Mouse (Mus musculus) testis, adult 2 months (tissue): ENCODE results near the gene Spc24. TPM values are rescaled to one million over a fixed set of nuclear protein-coding genes. Genes with fewer than 3 reads are reported as not detected.

Source experiments
- H3K27ac ChIP-seq: fragments of 200-500 bp; 2 replicates; pipeline ENCODE4 v1.5.1; 2012; ENCODE audit warnings: low read depth, low read length; ENCODE audit not compliant: control insufficient read depth, insufficient read depth
- H3K27me3 ChIP-seq: fragments of 200-500 bp; 2 replicates; pipeline ENCODE4 v1.6.1; 2012; ENCODE audit warnings: mild to moderate bottlenecking, low read length, moderate library complexity; ENCODE audit not compliant: control insufficient read depth, insufficient read depth
- H3K36me3 ChIP-seq: fragments of 200-500 bp; 2 replicates; pipeline ENCODE4 v1.6.1; 2012; ENCODE audit warnings: mild to moderate bottlenecking, low read length; ENCODE audit not compliant: control insufficient read depth, insufficient read depth
- H3K4me1 ChIP-seq: fragments of 200-500 bp; 2 replicates; pipeline ENCODE4 v1.6.1; 2012; ENCODE audit warnings: low read length; ENCODE audit not compliant: control insufficient read depth, insufficient read depth
- H3K4me3 ChIP-seq: fragments of 200-500 bp; 2 replicates; pipeline ENCODE4 v1.5.1; 2012; ENCODE audit warnings: low read depth, mild to moderate bottlenecking, low read length, moderate library complexity, mixed read lengths; ENCODE audit not compliant: control insufficient read depth
- CTCF ChIP-seq: fragments of 200-500 bp; IDR thresholded peaks from 2 replicates; pipeline ENCODE4 v1.5.1; 2012; ENCODE audit warnings: low read depth, mild to moderate bottlenecking, inconsistent platforms, low read length, moderate library complexity; ENCODE audit not compliant: control insufficient read depth, insufficient read depth, insufficient replicate concordance
- POLR2A ChIP-seq: fragments of 200-500 bp; IDR thresholded peaks from 2 replicates; pipeline ENCODE4 v1.6.1; 2012; ENCODE audit warnings: low read depth, mild to moderate bottlenecking, inconsistent platforms, low read length, moderate library complexity; ENCODE audit not compliant: control insufficient read depth
- polyA plus RNA-seq: library from polyadenylated mRNA; depleted of rRNA; stranded (reverse); fragments of >200 nt; gene quantifications from 2 replicates; pipeline ENCODE4 v1.2.3, GENCODE M21; 2012; rRNA removed

Spc24 gene
- polyA plus RNA-seq: 16.5 and 17.1 TPM in 2 replicates

DNA sequence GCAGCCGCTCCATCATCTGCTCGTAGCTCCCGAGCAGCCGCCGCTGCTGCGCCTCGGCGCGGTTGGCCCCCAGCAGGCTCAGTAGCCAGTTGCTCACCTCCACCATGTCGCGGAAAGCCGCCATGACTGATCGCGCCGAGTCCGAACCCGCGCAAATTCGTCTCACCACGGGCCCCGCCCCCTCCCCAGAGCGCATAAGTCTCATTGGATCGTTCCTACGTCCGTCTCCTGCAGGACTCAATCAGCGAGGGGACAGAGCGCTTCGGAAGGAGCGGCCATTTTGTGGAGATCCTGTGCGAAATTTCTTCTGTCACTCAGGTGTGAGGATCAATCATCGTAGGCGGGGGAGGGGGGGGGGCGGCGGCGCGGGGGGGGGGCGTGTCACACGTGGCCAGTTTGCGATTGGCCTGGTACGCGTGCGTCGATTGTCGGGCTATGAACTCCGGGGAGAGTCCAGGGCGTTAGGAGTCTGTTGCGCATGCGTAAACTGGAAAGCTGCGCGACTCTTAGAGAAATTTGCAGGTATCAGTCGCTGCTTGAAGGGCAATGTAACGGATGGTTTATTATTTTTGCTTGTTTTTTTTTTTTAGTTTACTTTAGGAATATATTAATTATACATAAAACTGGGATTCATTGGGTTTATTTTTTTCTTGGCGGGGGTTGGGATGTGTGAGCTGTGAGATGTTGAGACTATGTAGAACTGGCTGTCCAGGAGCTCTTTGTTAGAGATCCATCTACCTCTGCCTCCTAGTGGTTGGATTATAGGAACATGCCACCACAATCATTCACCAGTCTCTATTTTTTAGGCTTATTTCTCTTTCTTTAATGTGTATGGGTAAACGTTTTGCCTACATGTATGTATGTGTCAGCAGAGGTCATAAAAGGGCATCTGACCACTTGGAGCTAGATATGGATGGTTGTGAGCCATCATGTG lies at the start of gene Spc24:
Gene Spc24, minus strand, starts transcription at position 149 of the 934 bp plus-strand sequence.
- Histone ChIP-seq H3K27me3 (no peaks in the 10 kb centered on the region), H3K36me3 (no peaks in the 10 kb centered on the region), H3K27ac (peak within 1 kb of the TSS; percentile 89), H3K4me1 (peaks cover 6% of the 10 kb centered on the region), H3K4me3 (peak within 1 kb of the TSS; percentile 98)
- TF ChIP-seq CTCF: no peak
- peak; percentile 69 for TF ChIP-seq POLR2A

DNA sequence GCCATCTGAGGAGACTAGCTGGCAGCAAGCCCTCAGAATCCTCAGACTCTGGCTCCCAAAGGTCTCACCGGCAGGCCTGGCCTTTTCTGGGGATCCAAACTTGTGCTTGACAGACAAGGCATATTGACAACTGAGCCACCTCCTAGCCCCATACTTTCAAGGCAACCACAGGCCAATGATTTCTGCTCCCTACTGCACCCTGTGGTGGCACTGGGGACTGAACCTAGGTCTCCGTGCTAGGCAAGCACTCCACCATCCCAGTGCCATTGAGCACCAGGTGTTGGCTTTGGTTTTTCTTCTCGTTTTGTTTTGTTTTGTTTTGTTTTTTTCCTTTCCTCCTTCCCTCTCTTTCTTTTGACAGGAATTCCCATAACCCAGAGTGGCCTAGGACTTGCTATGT lies 48.5 kb upstream of the Spc24 start:
- no peaks in the 10 kb centered on the region; the same call in none of the 2 replicates for H3K4me1 ChIP-seq
- H3K27ac ChIP-seq: no peak overlapping the region
- TF ChIP-seq CTCF (no peak; the same call in 1 of the 2 replicates), POLR2A (no peak)
- no peak overlapping the region for H3K4me3 ChIP-seq
- H3K27me3 ChIP-seq: no peaks in the 10 kb centered on the region
- no peaks in the 10 kb centered on the region; the same call in 1 of the 2 replicates for H3K36me3 ChIP-seq

DNA sequence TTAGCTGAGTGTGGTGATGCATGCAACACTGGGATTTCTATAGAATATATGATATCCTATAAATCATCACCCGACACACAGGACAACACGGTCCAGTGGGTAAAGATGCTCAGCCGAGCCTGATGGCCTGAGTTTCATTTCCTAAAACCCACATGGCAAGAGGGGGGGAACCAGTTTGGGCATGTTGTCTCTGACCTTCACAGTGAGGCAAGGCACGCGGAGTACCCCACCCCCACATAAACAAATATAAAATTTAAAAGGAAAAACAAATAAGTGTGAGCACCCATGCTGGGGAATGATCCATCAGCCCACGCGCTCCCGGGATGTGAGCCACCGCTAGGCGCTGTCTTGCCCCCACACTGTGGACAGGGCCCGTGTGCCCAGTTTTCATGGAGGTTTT lies 46.9 kb upstream of the Spc24 start:
- Histone ChIP-seq H3K27ac (no peak overlapping the region), H3K4me3 (no peak overlapping the region), H3K4me1 (no peaks in the 10 kb centered on the region; the same call in none of the 2 replicates), H3K27me3 (no peaks in the 10 kb centered on the region), H3K36me3 (no peaks in the 10 kb centered on the region)
- TF ChIP-seq POLR2A (no peak), CTCF (no peak)

DNA sequence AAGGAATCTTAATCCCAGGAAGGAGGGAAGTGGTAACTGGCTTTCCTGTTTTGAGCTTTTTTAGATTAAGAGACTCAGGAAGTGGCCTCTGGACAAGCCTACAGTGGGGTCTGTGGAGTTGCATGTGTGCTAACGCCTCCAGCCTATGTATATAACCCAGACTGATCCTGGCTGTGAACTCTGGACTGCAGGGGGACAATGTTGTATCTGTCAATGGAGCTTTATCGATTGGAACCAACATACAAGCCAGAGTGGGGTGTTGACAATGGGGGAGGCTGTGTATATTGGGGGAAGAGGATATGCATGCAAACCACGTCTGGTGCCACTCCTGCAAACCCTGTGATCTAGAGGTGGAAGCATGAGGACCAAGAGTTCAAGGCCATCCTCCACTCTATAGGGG lies 46.3 kb upstream of the Spc24 start:
- TF ChIP-seq CTCF (no peak), POLR2A (no peak)
- H3K27ac ChIP-seq: no peak overlapping the region
- H3K4me1 ChIP-seq: no peaks in the 10 kb centered on the region; the same call in none of the 2 replicates
- H3K27me3 ChIP-seq: no peaks in the 10 kb centered on the region
- H3K4me3 ChIP-seq: no peak overlapping the region
- no peaks in the 10 kb centered on the region for H3K36me3 ChIP-seq

DNA sequence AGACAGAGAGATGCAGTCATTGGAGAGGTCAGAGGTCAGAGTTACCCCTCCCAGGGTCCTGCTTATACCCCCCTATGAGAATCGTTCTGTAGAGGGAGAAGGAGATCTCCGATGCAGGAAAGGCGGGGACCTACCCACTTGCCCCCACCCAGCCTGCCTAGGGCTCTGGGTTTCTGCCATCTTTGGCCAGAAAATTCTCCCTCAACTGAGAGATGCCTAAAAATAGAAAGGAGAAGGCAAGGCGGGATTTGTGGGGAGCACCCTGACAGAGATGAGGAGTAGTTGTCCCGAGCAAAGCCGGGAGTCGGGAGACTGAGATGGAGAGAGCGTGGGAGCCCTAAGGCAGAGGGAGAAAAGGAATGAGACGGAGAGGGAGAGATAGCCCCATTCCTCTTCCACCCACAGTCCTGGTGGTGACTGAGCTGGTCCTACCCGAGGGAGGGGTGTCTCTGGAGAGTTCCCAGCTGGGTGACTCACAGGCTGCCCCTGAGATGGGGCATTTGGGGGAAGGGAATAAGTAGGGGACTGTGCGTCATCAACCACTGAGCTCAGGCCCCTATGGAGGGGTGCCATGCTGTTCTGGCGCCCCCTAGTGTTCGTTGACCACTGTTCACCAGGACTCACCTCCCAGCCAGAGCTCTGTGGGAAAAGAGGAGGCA lies 44.0 kb upstream of the Spc24 start:
- H3K36me3 ChIP-seq: no peaks in the 10 kb centered on the region
- peak; percentile 93 for TF ChIP-seq CTCF
- TF ChIP-seq POLR2A: no peak
- H3K4me3 ChIP-seq: no peak overlapping the region
- H3K27ac ChIP-seq: no peak overlapping the region
- H3K27me3 ChIP-seq: no peaks in the 10 kb centered on the region
- no peaks in the 10 kb centered on the region; the same call in none of the 2 replicates for H3K4me1 ChIP-seq

DNA sequence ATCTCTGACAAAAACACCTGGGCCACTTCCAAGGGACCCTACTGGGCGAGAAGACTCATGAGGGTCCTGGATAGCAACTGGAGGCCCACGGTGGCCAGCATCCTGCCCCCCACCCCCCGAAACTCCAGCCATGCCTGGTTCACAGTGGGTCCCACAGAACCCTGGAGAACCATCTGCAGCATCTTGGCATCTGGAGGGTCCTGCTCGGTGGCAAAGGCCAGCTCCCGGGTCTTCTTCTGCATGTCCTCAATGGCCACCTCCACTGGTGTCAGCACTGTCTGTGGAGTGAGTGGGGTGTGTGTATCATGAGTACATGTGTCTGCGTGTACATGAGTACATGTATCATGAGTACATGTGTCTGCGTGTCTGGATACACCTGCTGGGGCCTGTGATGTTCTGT lies 41.5 kb upstream of the Spc24 start:
- Histone ChIP-seq H3K27ac (no peak overlapping the region), H3K36me3 (no peaks in the 10 kb centered on the region), H3K4me1 (peaks cover 6% of the 10 kb centered on the region), H3K27me3 (no peaks in the 10 kb centered on the region), H3K4me3 (no peak overlapping the region)
- no peak for TF ChIP-seq CTCF
- no peak for TF ChIP-seq POLR2A

DNA sequence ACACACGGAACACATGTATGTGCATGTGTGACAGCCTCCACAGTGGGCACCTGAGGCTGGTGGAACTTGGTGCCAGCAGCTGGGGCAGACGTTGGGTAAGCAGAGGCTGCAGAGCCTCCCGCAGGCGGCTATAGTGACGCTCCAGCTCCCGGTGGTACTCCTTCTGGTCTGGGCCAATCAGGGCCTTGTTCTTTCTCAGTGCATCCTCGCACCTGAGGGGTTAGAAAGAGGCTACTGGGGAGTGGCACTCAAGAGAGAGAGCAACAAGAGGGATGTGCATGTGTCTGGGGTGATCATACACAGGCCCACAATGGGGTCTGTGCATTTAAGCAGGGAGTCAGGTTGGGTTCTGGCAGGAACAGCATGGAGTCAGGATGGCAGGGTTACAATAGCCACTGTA lies 41.0 kb upstream of the Spc24 start:
- Histone ChIP-seq H3K27me3 (no peaks in the 10 kb centered on the region), H3K4me1 (peaks cover 6% of the 10 kb centered on the region), H3K27ac (no peak overlapping the region), H3K4me3 (no peak overlapping the region), H3K36me3 (no peaks in the 10 kb centered on the region)
- no peak for TF ChIP-seq POLR2A
- no peak for TF ChIP-seq CTCF
